Mouse (Mus musculus) MEL-GATA-1-ER (cell line): ENCODE data around the gene Krtap3-1.

Experiments
- DNase-seq: peaks from one replicate; pipeline ENCODE4 v3.0.0-alpha.2; 2012; ENCODE audit warnings: low read depth; ENCODE audit errors: extremely low read depth

Gene Krtap3-1

GRCm38 (mm10) chr11:99521288-99521860 lies 45.1 kb downstream of the Krtap3-1 start, which contains the start of gene Krt39:
Gene Krt39, minus strand, starts transcription at chr11:99521338.
- no peak for DNase-seq
